Mouse (Mus musculus): Measurements from ENCODE around the gene Stxbp5l. TPM values are rescaled to one million over a fixed set of nuclear protein-coding genes. Genes with fewer than 3 reads are reported as not detected.
"Not testable (repeated sequence)": the region's sequence is repeated elsewhere in the genome, so short reads cannot be mapped to it uniquely, and the experiment has no call there.

Stxbp5l gene
- polyA plus RNA-seq, 1 experiment from 2014 or later, result 5.5 TPM

- Histone ChIP-seq H3K36me3 (no peaks in the 10 kb centered on the region), H3K4me2 (replicated peaks) (no peak overlapping the region), H3K27ac (no peak overlapping the region), H3K9ac (no peak overlapping the region), H3K4me3 (no peak overlapping the region), H3K27me3 (no peaks in the 10 kb centered on the region), H3K4me1 (no peaks in the 10 kb centered on the region), H3K9me3 (replicated peaks) (no peaks in the 10 kb centered on the region)
- 84% methylated on average over 1 of the region's 1 CpGs for WGBS
- no peak for ATAC-seq (ENCODE audit: low FRiP score)
Observed at GRCm38 (mm10) chr16:37372716-37373115, 12.0 kb downstream of the Stxbp5l start.

GRCm38 (mm10) chr16:37367426-37367825 lies 17.3 kb downstream of the Stxbp5l start:
- no peak overlapping the region for H3K27ac ChIP-seq
- WGBS, result 90% methylated on average over 4 of the region's 4 CpGs
- ATAC-seq (ENCODE audit: low FRiP score), result no peak
- H3K4me2 ChIP-seq (replicated peaks), result no peak overlapping the region
- no peaks in the 10 kb centered on the region for H3K27me3 ChIP-seq
- no peaks in the 10 kb centered on the region for H3K36me3 ChIP-seq
- H3K9ac ChIP-seq, result no peak overlapping the region
- H3K4me1 ChIP-seq, result no peaks in the 10 kb centered on the region
- H3K9me3 ChIP-seq (replicated peaks), result no peaks in the 10 kb centered on the region
- no peak overlapping the region for H3K4me3 ChIP-seq

GRCm38 (mm10) chr16:37363958-37364357 lies 20.8 kb downstream of the Stxbp5l start:
- no peak overlapping the region for H3K27ac ChIP-seq
- ATAC-seq (ENCODE audit: low FRiP score), result no peak
- no peaks in the 10 kb centered on the region for H3K27me3 ChIP-seq
- no peak overlapping the region for H3K4me2 ChIP-seq (replicated peaks)
- H3K36me3 ChIP-seq, result 0 out of 2 replicates have a peak, but pooled peaks cover 2% of the 10 kb centered on the region
- 0 out of 2 replicates have a peak, but pooled peaks cover 2% of the 10 kb centered on the region for H3K9me3 ChIP-seq (replicated peaks)
- H3K4me1 ChIP-seq, result no peaks in the 10 kb centered on the region
- H3K9ac ChIP-seq, result no peak overlapping the region
- 91% methylated on average over 2 of the region's 2 CpGs for WGBS
- H3K4me3 ChIP-seq, result no peak overlapping the region

- no peaks in the 10 kb centered on the region for H3K4me1 ChIP-seq
- no peak overlapping the region for H3K27ac ChIP-seq
- no peak overlapping the region for H3K4me3 ChIP-seq
- WGBS, result 93% methylated on average over 3 of the region's 3 CpGs
- ATAC-seq (ENCODE audit: low FRiP score), result no peak
- H3K9ac ChIP-seq, result no peak overlapping the region
- 0 out of 2 replicates have a peak, but pooled peaks cover 2% of the 10 kb centered on the region for H3K36me3 ChIP-seq
- no peak overlapping the region for H3K4me2 ChIP-seq (replicated peaks)
- no peaks in the 10 kb centered on the region for H3K27me3 ChIP-seq
- H3K9me3 ChIP-seq (replicated peaks), result 0 out of 2 replicates have a peak, but pooled peaks cover 2% of the 10 kb centered on the region
Observed at GRCm38 (mm10) chr16:37355621-37356020, 29.1 kb downstream of the Stxbp5l start.

GRCm38 (mm10) chr16:37347092-37347491 lies 37.7 kb downstream of the Stxbp5l start:
- H3K9ac ChIP-seq, result no peak overlapping the region
- WGBS, result 19% methylated on average over 3 of the region's 3 CpGs
- ATAC-seq (ENCODE audit: low FRiP score), result no peak

GRCm38 (mm10) chr16:37344960-37345359 lies 39.8 kb downstream of the Stxbp5l start:
- no peak overlapping the region for H3K4me2 ChIP-seq (replicated peaks)
- 75% methylated on average over 2 of the region's 2 CpGs for WGBS
- no peak overlapping the region for H3K27ac ChIP-seq
- no peaks in the 10 kb centered on the region for H3K36me3 ChIP-seq
- no peak for ATAC-seq (ENCODE audit: low FRiP score)
- H3K9ac ChIP-seq, result no peak overlapping the region
- H3K4me3 ChIP-seq, result no peak overlapping the region
- 0 out of 2 replicates have a peak, but pooled peaks cover 10% of the 10 kb centered on the region for H3K9me3 ChIP-seq (replicated peaks)
- H3K4me1 ChIP-seq, result no peaks in the 10 kb centered on the region
- H3K27me3 ChIP-seq, result no peaks in the 10 kb centered on the region

More at GRCm38 (mm10) chr16:37347092-37347491, 37.7 kb downstream of the Stxbp5l start:
- H3K4me2 ChIP-seq (replicated peaks), result no peak overlapping the region
- H3K9me3 ChIP-seq (replicated peaks), result 0 out of 2 replicates have a peak, but pooled peaks cover 10% of the 10 kb centered on the region
- no peaks in the 10 kb centered on the region for H3K27me3 ChIP-seq
- no peaks in the 10 kb centered on the region for H3K36me3 ChIP-seq
- H3K4me3 ChIP-seq, result no peak overlapping the region
- H3K4me1 ChIP-seq, result no peaks in the 10 kb centered on the region
- no peak overlapping the region for H3K27ac ChIP-seq

GRCm38 (mm10) chr16:37341446-37341845 lies 43.3 kb downstream of the Stxbp5l start:
- not testable (repeated sequence) for H3K4me2 ChIP-seq (replicated peaks); H3K27ac ChIP-seq; H3K4me1 ChIP-seq; H3K36me3 ChIP-seq; H3K27me3 ChIP-seq; ATAC-seq (ENCODE audit: low FRiP score); H3K4me3 ChIP-seq; H3K9ac ChIP-seq
- H3K9me3 ChIP-seq (replicated peaks), result 0 out of 2 replicates have a peak, but pooled peaks cover 10% of the 10 kb centered on the region

GRCm38 (mm10) chr16:37338177-37338576 lies 46.6 kb downstream of the Stxbp5l start:
- 0 out of 2 replicates have a peak, but pooled peaks cover 5% of the 10 kb centered on the region for H3K9me3 ChIP-seq (replicated peaks)
- H3K4me2 ChIP-seq (replicated peaks), result no peak overlapping the region
- H3K9ac ChIP-seq, result no peak overlapping the region
- 93% methylated on average over 1 of the region's 1 CpGs for WGBS
- no peaks in the 10 kb centered on the region for H3K27me3 ChIP-seq
- ATAC-seq (ENCODE audit: low FRiP score), result no peak
- H3K27ac ChIP-seq, result no peak overlapping the region
- no peaks in the 10 kb centered on the region for H3K36me3 ChIP-seq
- H3K4me1 ChIP-seq, result no peaks in the 10 kb centered on the region
- H3K4me3 ChIP-seq, result no peak overlapping the region

- H3K4me1 ChIP-seq, result no peaks in the 10 kb centered on the region
- H3K27me3 ChIP-seq, result no peaks in the 10 kb centered on the region
- no peak for ATAC-seq (ENCODE audit: low FRiP score)
- WGBS, result 77% methylated on average over 1 of the region's 1 CpGs
- no peaks in the 10 kb centered on the region for H3K36me3 ChIP-seq
- no peaks in the 10 kb centered on the region for H3K9me3 ChIP-seq (replicated peaks)
- H3K4me2 ChIP-seq (replicated peaks), result no peak overlapping the region
- H3K9ac ChIP-seq, result no peak overlapping the region
- H3K4me3 ChIP-seq, result no peak overlapping the region
- H3K27ac ChIP-seq, result no peak overlapping the region
Observed at GRCm38 (mm10) chr16:37337529-37337928, 47.2 kb downstream of the Stxbp5l start.

- Histone ChIP-seq H3K9ac (no peak overlapping the region), H3K27ac (no peak overlapping the region), H3K4me3 (no peak overlapping the region), H3K9me3 (replicated peaks) (no peaks in the 10 kb centered on the region), H3K36me3 (no peaks in the 10 kb centered on the region), H3K4me1 (no peaks in the 10 kb centered on the region), H3K4me2 (replicated peaks) (no peak overlapping the region), H3K27me3 (no peaks in the 10 kb centered on the region)
- ATAC-seq (ENCODE audit: low FRiP score), result no peak
- 92% methylated on average over 1 of the region's 1 CpGs for WGBS
Observed at GRCm38 (mm10) chr16:37304441-37304840, 80.3 kb downstream of the Stxbp5l start.

- Histone ChIP-seq H3K4me1 (no peaks in the 10 kb centered on the region), H3K27me3 (no peaks in the 10 kb centered on the region), H3K4me2 (replicated peaks) (no peak overlapping the region), H3K4me3 (no peak overlapping the region), H3K36me3 (no peaks in the 10 kb centered on the region), H3K27ac (no peak overlapping the region), H3K9ac (no peak overlapping the region), H3K9me3 (replicated peaks) (no peaks in the 10 kb centered on the region)
- ATAC-seq (ENCODE audit: low FRiP score), result no peak
- 75% methylated on average over 1 of the region's 1 CpGs for WGBS
Observed at GRCm38 (mm10) chr16:37292593-37292992, 92.2 kb downstream of the Stxbp5l start.

GRCm38 (mm10) chr16:37280206-37280605 lies 104.6 kb downstream of the Stxbp5l start:
- 80% methylated on average over 1 of the region's 1 CpGs for WGBS
- Histone ChIP-seq H3K4me2 (replicated peaks) (no peak overlapping the region), H3K27ac (no peak overlapping the region), H3K9ac (no peak overlapping the region), H3K4me3 (no peak overlapping the region), H3K36me3 (no peaks in the 10 kb centered on the region), H3K27me3 (no peaks in the 10 kb centered on the region), H3K9me3 (replicated peaks) (no peaks in the 10 kb centered on the region), H3K4me1 (no peaks in the 10 kb centered on the region)
- no peak for ATAC-seq (ENCODE audit: low FRiP score)

- Histone ChIP-seq H3K4me3 (no peak overlapping the region), H3K36me3 (no peaks in the 10 kb centered on the region), H3K4me1 (no peaks in the 10 kb centered on the region), H3K4me2 (replicated peaks) (no peak overlapping the region), H3K9me3 (replicated peaks) (no peaks in the 10 kb centered on the region), H3K9ac (no peak overlapping the region), H3K27me3 (no peaks in the 10 kb centered on the region), H3K27ac (no peak overlapping the region)
- no peak for ATAC-seq (ENCODE audit: low FRiP score)
Observed at GRCm38 (mm10) chr16:37273681-37274080, 111.1 kb downstream of the Stxbp5l start.

Measured in hindbrain, embryonic 12.5 days (tissue).